Mouse (Mus musculus) ovary, postnatal 10 days (tissue): ENCODE data around the gene Prdm8.

Experiments
- DNase-seq: peaks from one replicate; pipeline ENCODE4 v3.0.0; 2022; ENCODE audit warnings: low spot score

The Prdm8 gene

DNA sequence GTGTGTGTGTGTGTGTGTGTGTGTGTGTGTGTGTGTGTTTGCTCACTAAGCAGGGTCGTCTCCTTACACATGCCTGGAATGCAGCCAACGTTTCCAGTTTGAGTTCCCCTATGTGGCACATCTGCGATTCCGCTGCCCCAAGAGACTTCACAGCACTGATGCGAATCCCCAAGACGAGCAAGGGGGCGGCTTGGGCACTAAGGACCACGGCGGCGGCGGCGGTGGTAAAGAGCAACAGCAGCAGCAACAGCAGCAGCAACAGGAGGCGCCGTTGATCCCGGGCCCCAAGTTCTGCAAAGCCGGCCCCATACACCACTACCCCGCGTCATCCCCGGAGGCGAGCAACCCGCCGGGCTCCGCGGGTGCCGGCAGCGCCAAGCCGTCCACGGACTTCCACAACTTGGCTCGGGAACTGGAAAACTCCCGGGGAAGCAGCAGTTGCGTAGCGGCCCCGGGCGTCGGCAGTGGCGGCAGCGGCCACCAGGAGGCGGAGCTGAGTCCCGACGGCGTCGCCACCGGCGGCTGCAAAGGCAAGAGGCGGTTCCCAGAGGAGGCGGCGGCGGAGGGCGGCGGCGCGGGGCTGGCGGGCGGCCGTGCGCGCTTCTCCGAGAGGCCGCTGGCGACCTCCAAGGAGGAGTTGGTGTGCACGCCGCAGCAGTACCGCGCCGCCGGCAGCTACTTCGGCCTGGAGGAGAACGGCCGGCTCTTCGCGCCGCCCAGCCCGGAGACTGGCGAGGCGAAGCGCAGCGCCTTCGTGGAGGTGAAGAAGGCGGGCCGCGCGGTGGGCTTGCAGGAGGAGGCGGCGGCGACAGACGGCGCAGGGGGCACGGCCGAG lies 18.2 kb downstream of the Prdm8 start:
- peak; percentile 68 for DNase-seq

DNA sequence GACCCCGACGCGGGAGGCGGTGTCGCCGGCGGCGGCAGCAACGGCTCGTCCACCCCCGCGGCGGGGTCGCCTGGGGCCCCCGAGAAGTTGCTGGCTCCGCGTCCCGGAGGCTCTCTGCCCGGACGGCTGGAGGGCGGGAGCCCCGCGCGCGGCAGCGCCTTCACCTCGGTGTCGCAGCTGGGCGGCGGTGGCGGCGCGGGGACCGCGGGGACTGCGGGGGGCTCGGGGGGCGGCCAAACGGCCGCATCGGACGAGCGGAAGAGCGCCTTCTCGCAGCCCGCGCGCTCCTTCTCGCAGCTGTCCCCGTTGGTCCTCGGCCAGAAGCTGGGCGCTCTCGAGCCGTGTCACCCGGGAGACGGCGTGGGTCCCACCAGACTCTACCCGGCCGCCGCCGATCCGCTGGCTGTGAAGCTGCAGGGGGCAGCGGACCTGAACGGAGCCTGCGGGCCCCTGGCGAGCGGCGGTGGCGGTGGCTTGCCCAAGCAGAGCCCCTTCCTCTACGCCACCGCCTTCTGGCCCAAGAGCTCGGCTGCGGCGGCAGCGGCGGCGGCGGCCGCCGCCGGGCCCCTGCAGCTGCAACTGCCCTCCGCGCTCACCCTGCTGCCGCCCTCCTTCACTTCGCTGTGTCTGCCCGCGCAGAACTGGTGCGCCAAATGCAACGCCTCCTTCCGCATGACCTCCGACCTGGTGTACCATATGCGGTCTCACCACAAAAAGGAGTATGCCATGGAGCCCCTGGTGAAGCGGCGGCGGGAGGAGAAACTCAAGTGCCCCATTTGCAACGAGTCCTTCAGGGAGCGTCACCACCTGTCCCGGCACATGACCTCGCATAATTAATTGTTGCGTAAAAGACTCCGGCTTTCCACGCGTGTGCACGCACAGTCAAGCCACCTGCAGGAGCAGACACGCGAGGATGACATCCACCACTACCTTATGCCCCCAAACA lies 19.1 kb downstream of the Prdm8 start:
- no peak for DNase-seq

- no peak for DNase-seq
Observed at GRCm38 (mm10) chr5:98189181-98190180, 22.5 kb downstream of the Prdm8 start.

- no peak for DNase-seq
Observed at GRCm38 (mm10) chr5:98192295-98192983, 25.4 kb downstream of the Prdm8 start.

DNA sequence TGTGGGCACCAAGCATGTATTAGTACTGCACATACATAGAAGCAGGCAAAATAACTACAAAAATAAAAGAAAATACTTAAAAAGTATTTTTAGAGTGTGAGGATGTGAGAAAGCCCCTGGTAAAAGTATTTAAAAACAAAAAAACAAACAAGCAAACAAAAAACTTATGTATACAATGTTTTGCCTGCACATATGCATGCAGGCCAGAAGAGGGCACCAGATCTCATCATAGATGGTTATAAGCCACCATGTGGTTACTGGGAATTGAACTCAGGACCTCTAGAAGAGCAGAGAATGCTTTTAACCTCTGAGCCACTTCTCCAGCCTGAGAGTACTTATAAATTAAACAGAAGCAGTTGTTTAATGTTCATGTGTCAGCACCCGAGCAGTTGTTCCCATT lies 28.0 kb downstream of the Prdm8 start:
- no peak for DNase-seq

GRCm38 (mm10) chr5:98198412-98199218 lies 31.6 kb downstream of the Prdm8 start:
- DNase-seq: no peak

DNA sequence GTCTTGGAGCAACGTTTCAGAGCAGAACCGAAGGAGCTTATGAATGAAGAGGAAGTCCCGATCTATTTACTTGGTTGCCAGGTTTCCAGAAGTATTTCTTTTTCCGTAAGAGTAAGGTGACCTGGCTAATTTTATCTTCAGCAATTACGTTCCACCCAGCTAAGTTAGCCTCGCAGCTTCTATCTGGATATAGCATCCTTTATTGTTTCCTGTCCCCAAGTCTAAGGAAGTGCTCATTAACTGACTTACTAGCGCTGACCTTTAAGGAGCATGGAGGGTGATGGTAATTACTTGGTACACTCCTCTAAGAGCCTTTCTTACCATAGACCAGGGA lies 32.2 kb downstream of the Prdm8 start:
- DNase-seq: no peak

DNA sequence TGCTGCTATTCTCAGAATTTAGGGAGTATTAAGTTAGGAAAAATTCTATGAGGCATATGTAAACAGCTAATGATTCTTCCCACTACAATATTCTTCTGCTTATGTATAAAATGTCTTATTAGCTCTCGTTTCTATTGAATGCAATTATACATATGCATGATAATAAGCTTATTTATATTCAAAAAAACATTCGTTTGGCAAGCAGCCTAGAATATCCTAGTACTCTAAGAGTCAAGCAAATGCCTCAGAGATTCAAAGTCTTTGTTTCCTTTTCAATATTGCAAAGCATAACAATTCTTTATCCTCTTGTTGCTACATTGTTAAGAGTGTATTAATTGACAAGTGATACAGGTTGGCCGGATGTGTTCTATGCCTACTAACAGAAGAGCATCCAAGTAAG lies 34.6 kb downstream of the Prdm8 start:
- DNase-seq: no peak

- no peak for DNase-seq
Observed at GRCm38 (mm10) chr5:98202996-98203395, 36.0 kb downstream of the Prdm8 start.

GRCm38 (mm10) chr5:98212501-98212900 lies 45.5 kb downstream of the Prdm8 start:
- DNase-seq: no peak

DNA sequence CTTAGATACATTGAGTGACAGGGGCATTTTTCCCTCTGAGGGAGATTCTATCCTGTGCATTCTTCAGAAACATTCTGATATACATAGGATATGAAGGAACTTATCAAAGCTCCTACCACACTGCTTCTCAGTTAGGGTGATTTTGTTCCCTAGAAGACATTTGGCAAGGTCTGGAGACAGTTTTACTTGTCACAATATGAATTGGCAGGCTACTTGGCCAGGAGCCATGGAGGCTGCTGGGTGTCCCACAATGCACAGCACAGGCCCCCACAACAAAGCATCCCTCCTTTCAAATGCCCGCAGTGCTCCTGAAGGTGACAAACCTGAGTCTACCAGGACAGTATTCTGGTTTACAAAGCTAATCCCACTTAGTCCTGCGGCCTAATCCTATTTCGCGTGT lies 55.0 kb downstream of the Prdm8 start:
- no peak for DNase-seq

- DNase-seq: no peak
Observed at GRCm38 (mm10) chr5:98226710-98227109, 59.7 kb downstream of the Prdm8 start.

- DNase-seq: no peak
Observed at GRCm38 (mm10) chr5:98229456-98229855, 62.5 kb downstream of the Prdm8 start.

DNA sequence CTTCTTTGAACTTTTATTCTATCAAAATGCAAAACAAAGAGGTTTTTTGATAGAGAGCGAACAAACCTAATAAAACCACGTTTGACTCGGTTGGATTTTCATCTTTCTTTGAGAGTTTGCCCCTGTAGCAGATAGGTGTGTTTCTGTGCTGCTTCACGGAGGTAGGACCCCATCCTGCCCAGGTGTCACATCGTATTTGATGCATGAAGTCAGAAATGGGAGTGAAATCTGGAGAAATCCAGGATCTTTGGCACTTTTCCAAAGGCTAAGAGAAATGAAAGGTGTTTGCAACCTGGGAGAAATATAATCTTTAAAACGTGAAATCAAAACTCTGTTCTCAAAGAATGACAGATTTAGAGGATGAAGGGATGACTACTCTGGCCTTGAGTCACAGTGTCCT lies 71.5 kb downstream of the Prdm8 start:
- DNase-seq: no peak
